Mouse (Mus musculus) G1E (cell line): ENCODE measurements at regions not wholly inside any gene's neighbourhood (a gene's known extent, or its start where the extent isn't known, plus 50 kb on each side); places are given as distances from the start of the nearest gene placed in this dataset.
"Not testable (repeated sequence)": the region's sequence is repeated elsewhere in the genome, so short reads cannot be mapped to it uniquely, and the experiment has no call there.

Experiments
- CTCF ChIP-seq: IDR thresholded peaks from 2 replicates; pipeline ENCODE4 v1.5.1; 2012; ENCODE audit warnings: low read depth, low read length, inconsistent platforms, mixed read lengths
- GATA1 ChIP-seq: IDR thresholded peaks from 2 replicates; pipeline ENCODE4 v1.6.1; 2012; ENCODE audit warnings: borderline replicate concordance, low read length, inconsistent platforms, mixed read lengths
- GATA2 ChIP-seq: IDR thresholded peaks from 2 replicates; pipeline ENCODE4 v1.6.1; 2012; ENCODE audit warnings: low read depth, low read length, inconsistent platforms, borderline replicate concordance
- POLR2AphosphoS5 ChIP-seq: IDR thresholded peaks from 2 replicates; pipeline ENCODE4 v1.6.1; 2012; ENCODE audit warnings: low read depth, low read length, inconsistent platforms; ENCODE audit not compliant: insufficient replicate concordance
- TAL1 ChIP-seq: conservative IDR thresholded peaks from 2 replicates; pipeline ENCODE4 v1.6.1; 2012; ENCODE audit warnings: low read depth, low read length, inconsistent platforms, mixed read lengths

GRCm38 (mm10) chr14:53299735-53300134 is 804.2 kb upstream of the Olfr1507 start:
- not testable (repeated sequence) for TF ChIP-seq CTCF, GATA1, TAL1, GATA2, POLR2AphosphoS5
